Mouse (Mus musculus) kidney, embryonic 14.5 days (tissue): ENCODE measurements around the gene Slc38a5. TPM values are rescaled to one million over a fixed set of nuclear protein-coding genes. Genes with fewer than 3 reads are reported as not detected.

Source experiments
- ATAC-seq: fragments of 200-750 bp; cut with Nextera tagmentation; 2 replicates; pipeline ENCODE4 v1.8.0; 2017; ENCODE audit warnings: moderate number of reproducible peaks, mild to moderate bottlenecking, moderate TSS enrichment, moderate library complexity; ENCODE audit not compliant: low FRiP score, low TSS enrichment
- H3K27ac ChIP-seq: fragments of 300-500 bp; sonication (generic); 2 replicates; pipeline ENCODE4 v1.5.1; 2014; ENCODE audit warnings: low read depth, mild to moderate bottlenecking, low read length, moderate library complexity, mixed read lengths
- H3K27me3 ChIP-seq: fragments of 300-500 bp; sonication (generic); 2 replicates; pipeline ENCODE4 v1.6.1; 2014; ENCODE audit warnings: mild to moderate bottlenecking, low read length; ENCODE audit not compliant: control insufficient read depth, insufficient read depth
- H3K36me3 ChIP-seq: fragments of 300-500 bp; sonication (generic); 2 replicates; pipeline ENCODE4 v1.6.1; 2014; ENCODE audit warnings: low read length, mixed read lengths; ENCODE audit not compliant: control insufficient read depth, insufficient read depth
- H3K4me1 ChIP-seq: fragments of 300-500 bp; sonication (generic); 2 replicates; pipeline ENCODE4 v1.6.1; 2014; ENCODE audit warnings: low read length, mixed read lengths; ENCODE audit not compliant: control insufficient read depth, insufficient read depth
- H3K4me2 ChIP-seq: fragments of 300-500 bp; sonication (generic); replicated peaks from 2 replicates; pipeline ENCODE4 v1.6.1; 2014; ENCODE audit warnings: low read depth, mild to moderate bottlenecking, low read length
- H3K4me3 ChIP-seq: fragments of 300-500 bp; sonication (generic); 2 replicates; pipeline ENCODE4 v1.5.1; 2014; ENCODE audit warnings: mild to moderate bottlenecking, low read length
- H3K9ac ChIP-seq: fragments of 300-500 bp; sonication (generic); 2 replicates; pipeline ENCODE4 v1.6.1; 2014; ENCODE audit warnings: low read depth, mild to moderate bottlenecking, low read length, moderate library complexity
- H3K9me3 ChIP-seq: fragments of 300-500 bp; sonication (generic); 2 replicates; pipeline ENCODE4 v1.6.1; 2016; ENCODE audit warnings: low read length; ENCODE audit not compliant: control insufficient read depth
- WGBS: fragments of 180-500 bp; shearing (Covaris S2); extraction: QIAGEN DNeasy Blood & Tissue Kit; methylation state at CpG from one replicate; pipeline ENCODE4 v1.1.7; 2014; 5-methylcytosine and 5-hydroxymethylcytosine counted together
- polyA plus RNA-seq: library from polyadenylated mRNA; unstranded; fragments of >200 nt; fragmentation: Nextera tagmentation; extraction: Ambion mirVana; gene quantifications from 2 replicates; pipeline ENCODE4 v1.2.1, GENCODE M21; 2014

The Slc38a5 gene
- polyA plus RNA-seq, 1 experiment from 2014 or later = 2.5 TPM

DNA sequence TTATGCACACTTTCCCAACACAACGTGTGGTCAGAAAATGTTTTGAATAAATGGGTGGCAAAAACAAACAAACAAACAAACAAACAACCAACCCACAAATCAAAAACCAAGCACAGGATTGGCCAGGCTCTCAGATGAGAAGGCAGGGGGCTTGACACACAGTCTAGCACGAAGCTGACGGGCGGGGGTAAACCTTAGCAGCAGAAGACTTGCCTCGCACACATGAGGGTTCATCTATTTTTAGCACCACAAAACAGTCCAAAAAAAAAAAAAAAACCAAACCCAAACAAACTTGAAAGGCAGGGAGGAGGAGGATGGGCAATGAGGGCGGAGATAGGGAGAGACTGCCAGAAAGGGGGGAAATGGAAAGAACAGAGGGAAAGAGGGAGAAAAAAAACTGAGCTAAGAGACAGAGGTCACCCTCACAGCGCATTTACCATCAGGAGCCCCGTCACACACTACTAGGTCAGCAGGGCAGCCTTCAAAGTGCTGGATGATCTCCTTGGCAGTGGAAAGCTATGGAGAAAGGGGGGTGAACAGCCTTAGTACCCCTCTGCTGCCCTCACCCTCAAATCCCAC lies 22.3 kb upstream of the Slc38a5 start:
- H3K4me2 ChIP-seq = no peak overlapping the region
- no peak for ATAC-seq
- no peaks in the 10 kb centered on the region for H3K27me3 ChIP-seq
- no peaks in the 10 kb centered on the region for H3K4me1 ChIP-seq
- no peak overlapping the region for H3K4me3 ChIP-seq
- peaks cover 3% of the 10 kb centered on the region; the same call in 1 of the 2 replicates for H3K36me3 ChIP-seq
- 85% methylated on average over 8 of the region's 8 CpGs for WGBS
- no peak overlapping the region for H3K9ac ChIP-seq
- no peaks in the 10 kb centered on the region for H3K9me3 ChIP-seq
- H3K27ac ChIP-seq = no peak overlapping the region

DNA sequence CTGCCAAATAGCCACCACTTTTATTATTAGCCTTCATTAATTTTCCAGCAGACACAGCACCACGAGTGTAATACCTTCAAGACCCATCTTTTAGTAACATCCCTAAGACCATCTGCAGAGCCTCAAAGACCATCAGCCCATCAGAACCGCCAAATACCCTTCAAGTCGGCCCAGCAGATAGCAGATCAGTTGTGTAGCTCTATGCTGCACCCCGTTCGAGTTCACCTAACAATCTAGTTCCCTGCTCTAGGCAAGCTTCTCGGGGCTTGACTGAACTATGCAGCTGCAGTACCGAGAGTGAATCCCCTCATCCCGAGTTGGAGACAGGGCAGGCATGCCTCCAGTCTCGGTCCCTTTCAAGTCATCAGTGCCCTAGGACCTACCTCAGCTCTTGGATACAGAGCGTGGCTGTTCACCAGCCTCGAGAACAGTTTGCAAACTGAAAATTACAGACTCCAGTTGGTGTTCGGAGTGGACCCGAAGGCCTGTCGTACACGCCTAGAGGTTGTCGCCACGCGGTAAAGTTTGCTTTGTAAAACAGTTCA lies 19.1 kb upstream of the Slc38a5 start:
- 25% methylated on average over 18 of the region's 18 CpGs for WGBS
- no peaks in the 10 kb centered on the region for H3K4me1 ChIP-seq
- ATAC-seq = no peak
- peak overlapping the region; percentile 59 for H3K4me2 ChIP-seq
- no peaks in the 10 kb centered on the region for H3K9me3 ChIP-seq
- no peaks in the 10 kb centered on the region for H3K36me3 ChIP-seq
- peak overlapping the region; percentile 58 for H3K4me3 ChIP-seq
- H3K9ac ChIP-seq = peak overlapping the region; percentile 63
- H3K27me3 ChIP-seq = no peaks in the 10 kb centered on the region
- no peak overlapping the region for H3K27ac ChIP-seq

DNA sequence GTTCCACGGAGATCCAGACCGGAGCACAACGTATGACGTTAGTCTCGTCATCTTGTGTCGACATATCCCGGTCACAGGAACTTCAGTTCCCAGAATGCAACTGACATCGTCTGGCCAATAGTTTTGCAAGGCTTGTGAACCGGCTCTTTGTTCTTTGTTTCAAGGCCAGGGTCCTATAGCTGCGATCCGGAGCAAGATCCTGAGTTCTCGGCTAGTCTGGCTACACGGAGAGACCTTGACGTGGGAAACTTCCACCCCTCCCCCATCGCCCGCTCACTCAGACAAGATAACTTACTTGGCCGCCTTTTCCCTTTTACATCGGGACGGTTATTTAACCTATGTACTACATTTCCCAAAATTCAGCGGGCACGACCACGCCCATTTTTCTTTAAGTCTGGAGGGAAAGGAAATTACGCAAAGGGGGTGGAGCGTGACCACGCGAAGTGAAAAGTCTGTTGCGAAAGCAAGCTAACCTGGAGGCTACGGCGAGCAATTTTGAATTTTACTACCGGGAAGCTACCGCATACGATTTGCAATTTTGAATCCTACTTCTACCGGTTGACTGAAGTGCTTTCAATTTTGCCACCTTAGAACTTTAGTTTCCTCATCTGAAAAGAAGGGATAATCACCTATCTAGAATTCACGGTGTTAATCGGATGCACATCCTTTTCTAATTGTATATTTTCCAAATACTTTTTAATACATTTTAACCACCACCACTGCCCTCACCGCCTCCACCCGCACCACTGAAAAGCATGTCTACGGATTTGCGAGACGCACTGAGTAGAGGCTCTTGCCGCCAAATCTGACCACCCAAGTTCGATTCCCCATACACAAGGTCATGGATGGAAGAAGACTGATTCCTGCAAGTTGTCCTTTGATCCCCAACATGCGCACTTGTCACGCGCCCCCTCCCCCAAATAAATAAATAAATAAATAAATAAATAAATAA lies 18.3 kb upstream of the Slc38a5 start, which contains the start of gene Ftsj1:
TSS of gene Ftsj1 (minus strand) at position 73 of the 952 bp plus-strand sequence.
- Histone ChIP-seq H3K9me3 (no peaks in the 10 kb centered on the region), H3K4me3 (peak within 1 kb of the TSS; percentile 58), H3K36me3 (no peaks in the 10 kb centered on the region), H3K9ac (peak within 1 kb of the TSS; percentile 63), H3K4me2 (peak within 1 kb of the TSS; percentile 59), H3K4me1 (no peaks in the 10 kb centered on the region), H3K27me3 (no peaks in the 10 kb centered on the region), H3K27ac (peak within 1 kb of the TSS; percentile 51; the same call in 1 of the 2 replicates)
- peak; percentile 93 for ATAC-seq
- 19% methylated on average over 45 of the region's 45 CpGs for WGBS

DNA sequence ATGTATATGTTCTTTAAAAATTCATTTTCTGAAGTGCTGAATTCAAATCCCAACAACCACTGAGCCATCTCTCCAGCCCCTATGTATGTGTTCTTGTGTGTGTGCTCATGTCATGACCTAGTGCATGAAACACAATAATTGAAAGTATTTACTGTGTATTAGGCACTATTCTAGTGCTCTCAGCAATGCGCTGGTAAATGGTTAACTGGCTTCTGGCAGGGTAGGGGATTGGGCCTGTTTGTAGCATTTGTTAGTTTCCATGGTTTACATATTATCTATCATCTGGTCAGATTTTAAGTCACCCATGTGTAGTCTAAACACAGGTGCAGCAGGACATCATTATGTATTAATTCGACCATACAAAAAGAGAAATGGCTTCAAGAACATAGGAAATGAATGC lies 17.2 kb upstream of the Slc38a5 start:
- Histone ChIP-seq H3K27me3 (no peaks in the 10 kb centered on the region), H3K4me2 (no peak overlapping the region), H3K4me1 (no peaks in the 10 kb centered on the region), H3K36me3 (no peaks in the 10 kb centered on the region), H3K9ac (no peak overlapping the region), H3K27ac (no peak overlapping the region), H3K9me3 (no peaks in the 10 kb centered on the region), H3K4me3 (no peak overlapping the region)
- whole genome bisulfite sequencing = 79% methylated on average over 2 of the region's 2 CpGs
- ATAC-seq = no peak

DNA sequence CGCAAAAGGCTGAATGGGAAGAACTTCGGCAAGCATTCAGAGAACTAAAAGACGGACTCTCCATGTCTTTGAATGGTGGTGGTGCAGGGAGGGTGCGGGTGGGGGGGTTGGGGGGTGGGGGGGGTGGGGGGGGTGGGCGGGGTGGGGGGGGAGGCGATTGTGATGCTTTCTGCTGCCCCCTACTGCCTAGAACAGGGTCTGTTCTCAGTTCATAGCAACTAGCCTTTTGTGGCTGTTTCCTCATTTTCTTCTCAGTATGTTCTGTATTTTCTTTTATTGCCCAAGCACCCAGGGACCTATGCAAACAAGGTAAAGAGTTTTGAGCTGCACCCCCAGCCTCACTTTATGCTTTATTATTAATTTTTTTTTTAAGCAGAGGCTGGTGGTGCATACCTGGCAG lies 15.1 kb upstream of the Slc38a5 start:
- Histone ChIP-seq H3K4me3 (no peak overlapping the region), H3K4me1 (no peaks in the 10 kb centered on the region), H3K9ac (no peak overlapping the region), H3K27me3 (no peaks in the 10 kb centered on the region), H3K9me3 (no peaks in the 10 kb centered on the region), H3K27ac (no peak overlapping the region), H3K36me3 (no peaks in the 10 kb centered on the region), H3K4me2 (no peak overlapping the region)
- 33% methylated on average over 3 of the region's 6 CpGs for WGBS
- ATAC-seq = no peak

DNA sequence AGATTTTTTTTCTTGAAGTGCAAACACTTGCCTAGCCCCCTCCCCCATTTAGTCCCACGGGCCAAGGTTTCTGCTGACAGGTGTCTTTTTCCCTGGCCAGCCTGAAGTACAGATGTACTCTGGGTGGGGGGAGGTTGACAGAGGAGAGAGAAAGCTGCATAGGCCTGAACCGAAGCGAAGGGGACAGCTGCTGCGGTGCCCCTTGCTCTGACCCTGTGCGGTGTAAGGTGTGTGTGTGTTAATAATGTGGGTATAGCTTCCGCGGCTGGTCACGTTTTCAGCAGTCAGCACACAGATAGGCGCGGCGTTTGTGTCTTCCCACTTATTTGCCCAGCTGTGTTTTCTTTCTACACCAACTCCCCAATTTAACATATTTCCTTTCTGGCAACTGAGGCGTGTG lies 11.5 kb upstream of the Slc38a5 start:
- Histone ChIP-seq H3K27me3 (no peaks in the 10 kb centered on the region), H3K36me3 (no peaks in the 10 kb centered on the region), H3K4me3 (no peak overlapping the region), H3K9me3 (no peaks in the 10 kb centered on the region), H3K4me2 (no peak overlapping the region), H3K4me1 (no peaks in the 10 kb centered on the region), H3K27ac (no peak overlapping the region), H3K9ac (no peak overlapping the region)
- 72% methylated on average over 12 of the region's 12 CpGs for WGBS
- peak; percentile 57; the same call in 1 of the 2 replicates for ATAC-seq

DNA sequence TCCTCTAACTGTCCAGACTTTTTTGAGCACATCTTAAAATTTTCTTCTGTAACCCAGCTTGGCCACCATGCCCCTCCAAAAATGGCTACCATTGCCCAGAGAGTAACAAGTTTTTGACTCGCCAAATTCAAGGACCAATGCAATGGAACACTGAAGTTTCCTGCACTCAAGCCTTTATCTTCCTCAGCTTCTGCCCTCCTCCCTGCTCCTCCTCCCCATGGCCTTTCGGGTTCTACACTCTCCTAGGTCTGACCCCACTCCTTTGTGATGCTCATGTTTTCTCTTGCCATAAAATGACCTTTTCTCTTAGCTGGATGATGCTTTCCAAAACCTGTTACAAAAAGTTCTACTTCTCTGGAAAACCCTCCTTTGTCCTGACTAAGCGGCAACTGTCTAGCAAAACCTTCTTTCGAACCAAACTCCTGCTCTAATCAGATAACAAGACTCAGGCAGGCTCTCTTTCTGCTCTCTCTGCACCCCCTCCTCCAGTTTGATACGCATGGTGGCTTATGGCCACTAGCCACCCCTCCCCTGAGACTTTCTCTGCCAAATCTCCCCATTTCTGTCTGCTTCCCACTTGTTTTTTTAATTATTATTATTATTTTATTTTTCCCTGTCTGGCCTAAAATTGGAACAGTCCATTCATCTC lies 7.7 kb upstream of the Slc38a5 start:
- Histone ChIP-seq H3K4me2 (no peak overlapping the region), H3K9ac (no peak overlapping the region), H3K9me3 (no peaks in the 10 kb centered on the region), H3K4me3 (no peak overlapping the region), H3K36me3 (no peaks in the 10 kb centered on the region), H3K27me3 (no peaks in the 10 kb centered on the region), H3K27ac (no peak overlapping the region), H3K4me1 (no peaks in the 10 kb centered on the region)
- WGBS = 88% methylated on average over 5 of the region's 5 CpGs
- no peak for ATAC-seq

DNA sequence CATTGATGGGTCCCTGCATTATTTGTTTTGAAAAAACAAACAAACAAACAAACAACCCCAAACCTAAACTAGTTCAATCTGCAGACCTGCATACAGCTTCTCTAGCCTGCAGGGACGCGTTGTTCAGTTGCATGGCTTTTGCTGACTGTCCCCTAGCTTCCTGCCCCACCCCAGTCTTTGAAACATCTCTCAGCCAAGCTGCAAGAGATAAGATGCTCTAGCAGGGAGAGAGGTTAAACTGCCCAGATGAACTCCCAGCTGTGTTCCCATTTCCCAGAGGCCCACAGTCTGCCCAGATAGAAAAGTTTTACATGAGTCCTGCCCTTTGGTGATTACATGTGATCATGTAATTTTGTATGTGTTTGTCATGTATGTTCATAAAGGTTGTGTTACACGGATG lies 6.7 kb upstream of the Slc38a5 start:
- Histone ChIP-seq H3K9ac (no peak overlapping the region), H3K4me1 (no peaks in the 10 kb centered on the region), H3K9me3 (no peaks in the 10 kb centered on the region), H3K4me2 (no peak overlapping the region), H3K36me3 (no peaks in the 10 kb centered on the region), H3K27me3 (no peaks in the 10 kb centered on the region), H3K27ac (no peak overlapping the region), H3K4me3 (no peak overlapping the region)
- WGBS = 81% methylated on average over 3 of the region's 3 CpGs
- no peak for ATAC-seq
